Mouse (Mus musculus): ENCODE results near the gene Gm11569. TPM values are rescaled to one million over a fixed set of nuclear protein-coding genes. Genes with fewer than 3 reads are reported as not detected.
"Not testable (repeated sequence)": the region's sequence is repeated elsewhere in the genome, so short reads cannot be mapped to it uniquely, and the experiment has no call there.

The Gm11569 gene
- polyA plus RNA-seq, 1 experiment from 2014 or later, result not detected

DNA sequence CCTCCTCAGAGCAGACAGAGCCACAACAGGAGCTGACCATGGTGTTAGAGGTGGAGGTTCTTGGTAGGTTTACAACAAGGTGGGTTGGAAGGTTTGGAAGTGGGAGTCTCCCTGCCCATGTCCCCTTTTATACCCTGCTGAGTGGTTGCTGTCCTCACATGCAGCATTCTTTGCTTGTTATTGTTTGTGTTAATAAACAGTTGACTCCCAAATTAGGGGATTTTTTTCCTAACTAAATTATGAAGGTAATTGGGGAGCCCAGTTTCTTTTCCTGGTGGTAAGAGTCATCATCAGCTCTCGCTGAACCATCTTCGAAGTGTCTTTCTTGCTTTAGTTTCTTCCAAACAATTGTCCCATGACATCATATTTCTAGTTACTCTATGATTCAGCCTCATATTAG lies 18.1 kb downstream of the Gm11569 start, which contains the start of gene Krtap4-8:
Krtap4-8 (minus strand) TSS at position 101 of the 400 bp plus-strand sequence.
- DNase-seq (no peak), ATAC-seq (ENCODE audit: low FRiP score, low TSS enrichment) (no peak)
- WGBS, result 94% methylated on average over 2 of the region's 2 CpGs
- Histone ChIP-seq H3K4me3 (replicated peaks; ENCODE audit: low read depth, low read length) (no peak within 1 kb of the TSS), H3K36me3 (ENCODE audit: control insufficient read depth, insufficient read depth, low read length) (no peaks in the 10 kb centered on the region), H3K9me3 (ENCODE audit: control insufficient read depth, low read length) (no peaks in the 10 kb centered on the region), H3K27ac (replicated peaks; ENCODE audit: low read depth, low read length) (no peak within 1 kb of the TSS), H3K4me1 (ENCODE audit: control insufficient read depth, insufficient read depth, low read length) (no peaks in the 10 kb centered on the region), H3K27me3 (ENCODE audit: control insufficient read depth, insufficient read depth, low read length) (no peaks in the 10 kb centered on the region), H3K4me2 (ENCODE audit: low read length) (no peak within 1 kb of the TSS), H3K9ac (replicated peaks; ENCODE audit: low read length) (no peak within 1 kb of the TSS)

DNA sequence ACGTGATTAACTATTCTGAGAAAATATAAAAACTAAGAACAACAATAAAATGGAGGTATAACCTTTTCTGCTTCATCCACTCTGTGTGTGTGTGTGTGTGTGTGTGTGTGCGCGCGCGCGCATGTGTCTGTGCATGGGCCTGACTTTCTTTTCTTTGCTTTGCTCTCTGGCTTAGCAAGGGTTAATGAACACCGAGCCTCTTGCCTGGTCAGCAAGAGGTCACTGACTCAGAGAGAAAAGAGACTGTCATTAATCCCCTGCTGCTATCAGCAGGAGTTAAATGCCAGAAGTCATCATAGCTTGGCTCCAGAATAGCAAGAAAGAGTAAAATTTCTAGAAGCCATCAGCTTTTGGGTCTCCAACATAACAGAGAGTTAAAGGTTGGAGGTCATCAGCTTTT lies 20.3 kb downstream of the Gm11569 start:
- no peak for DNase-seq
- Histone ChIP-seq H3K9me3 (ENCODE audit: control insufficient read depth, low read length) (no peaks in the 10 kb centered on the region), H3K9ac (replicated peaks; ENCODE audit: low read length) (no peak overlapping the region), H3K4me3 (replicated peaks; ENCODE audit: low read depth, low read length) (no peak overlapping the region), H3K27me3 (ENCODE audit: control insufficient read depth, insufficient read depth, low read length) (no peaks in the 10 kb centered on the region), H3K27ac (replicated peaks; ENCODE audit: low read depth, low read length) (no peak overlapping the region), H3K4me2 (ENCODE audit: low read length) (no peak overlapping the region), H3K4me1 (ENCODE audit: control insufficient read depth, insufficient read depth, low read length) (no peaks in the 10 kb centered on the region), H3K36me3 (ENCODE audit: control insufficient read depth, insufficient read depth, low read length) (no peaks in the 10 kb centered on the region)
- no peak for ATAC-seq (ENCODE audit: low FRiP score, low TSS enrichment)
- 50% methylated on average over 7 of the region's 7 CpGs for WGBS

- not testable (repeated sequence) for H3K9ac ChIP-seq (replicated peaks; ENCODE audit: low read length); H3K36me3 ChIP-seq (ENCODE audit: control insufficient read depth, insufficient read depth, low read length); H3K9me3 ChIP-seq (ENCODE audit: control insufficient read depth, low read length); H3K4me1 ChIP-seq (ENCODE audit: control insufficient read depth, insufficient read depth, low read length); H3K27me3 ChIP-seq (ENCODE audit: control insufficient read depth, insufficient read depth, low read length); H3K4me2 ChIP-seq (ENCODE audit: low read length); H3K27ac ChIP-seq (replicated peaks; ENCODE audit: low read depth, low read length); ATAC-seq (ENCODE audit: low FRiP score, low TSS enrichment); H3K4me3 ChIP-seq (replicated peaks; ENCODE audit: low read depth, low read length); DNase-seq
Measured at GRCm38 (mm10) chr11:99772813-99773212, 25.9 kb downstream of the Gm11569 start, which contains the start of gene Gm11595. Gene Gm11595 (minus strand): TSS chr11:99772913.

DNA sequence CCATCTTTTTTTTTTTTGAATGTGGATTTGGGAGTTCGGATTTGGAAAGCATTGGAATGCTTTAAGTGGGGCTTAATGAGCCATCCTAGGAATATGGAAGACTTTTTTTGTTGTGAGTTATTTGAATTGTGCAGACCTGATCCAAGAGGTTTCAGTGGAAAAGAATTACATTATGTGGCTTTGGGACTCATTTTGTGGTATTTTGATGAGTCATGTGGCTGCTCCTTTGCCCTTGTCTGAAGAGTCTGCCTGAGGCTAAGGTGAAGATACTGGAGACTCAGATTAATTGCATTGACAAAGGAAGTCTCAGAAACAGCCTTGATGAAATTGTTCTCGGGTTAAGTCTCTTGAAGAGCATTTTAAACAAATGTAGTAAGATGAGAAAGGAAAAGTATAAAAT lies 30.3 kb downstream of the Gm11569 start:
- Histone ChIP-seq H3K4me1 (ENCODE audit: control insufficient read depth, insufficient read depth, low read length) (no peaks in the 10 kb centered on the region), H3K27ac (replicated peaks; ENCODE audit: low read depth, low read length) (no peak overlapping the region), H3K9ac (replicated peaks; ENCODE audit: low read length) (no peak overlapping the region), H3K9me3 (ENCODE audit: control insufficient read depth, low read length) (no peaks in the 10 kb centered on the region), H3K4me3 (replicated peaks; ENCODE audit: low read depth, low read length) (no peak overlapping the region), H3K27me3 (ENCODE audit: control insufficient read depth, insufficient read depth, low read length) (no peaks in the 10 kb centered on the region), H3K36me3 (ENCODE audit: control insufficient read depth, insufficient read depth, low read length) (no peaks in the 10 kb centered on the region), H3K4me2 (ENCODE audit: low read length) (no peak overlapping the region)
- no peak for ATAC-seq (ENCODE audit: low FRiP score, low TSS enrichment)
- DNase-seq, result no peak
- 84% methylated on average over 2 of the region's 2 CpGs for WGBS

DNA sequence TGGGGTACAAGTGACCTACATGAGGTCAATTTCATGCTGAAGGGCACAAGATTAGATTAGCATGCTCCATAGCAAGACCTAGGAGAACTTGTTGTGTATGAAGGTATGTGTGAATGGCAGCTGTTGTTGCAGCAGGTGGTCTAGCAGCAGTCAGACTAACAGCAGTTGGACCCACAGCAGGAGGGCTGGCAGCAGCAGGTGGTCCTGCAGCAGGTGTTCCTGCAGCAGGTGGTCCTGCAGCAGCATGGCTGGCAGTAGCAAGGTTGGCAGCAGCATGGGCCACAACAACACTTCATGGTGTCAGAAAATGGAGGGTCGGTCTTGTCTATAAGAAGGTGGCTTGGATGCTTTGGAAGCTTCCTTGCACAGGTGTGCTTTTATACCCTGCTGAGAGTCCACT lies 39.9 kb downstream of the Gm11569 start:
- H3K4me1 ChIP-seq (ENCODE audit: control insufficient read depth, insufficient read depth, low read length), result no peaks in the 10 kb centered on the region
- no peak overlapping the region for H3K4me3 ChIP-seq (replicated peaks; ENCODE audit: low read depth, low read length)
- DNase-seq (no peak), ATAC-seq (ENCODE audit: low FRiP score, low TSS enrichment) (no peak)
- H3K9ac ChIP-seq (replicated peaks; ENCODE audit: low read length), result no peak overlapping the region
- WGBS, result 91% methylated on average over 1 of the region's 1 CpGs
- no peak overlapping the region for H3K27ac ChIP-seq (replicated peaks; ENCODE audit: low read depth, low read length)
- no peaks in the 10 kb centered on the region for H3K9me3 ChIP-seq (ENCODE audit: control insufficient read depth, low read length)
- no peaks in the 10 kb centered on the region for H3K36me3 ChIP-seq (ENCODE audit: control insufficient read depth, insufficient read depth, low read length)
- no peak overlapping the region for H3K4me2 ChIP-seq (ENCODE audit: low read length)
- H3K27me3 ChIP-seq (ENCODE audit: control insufficient read depth, insufficient read depth, low read length), result no peaks in the 10 kb centered on the region

Other genes with a start within 250 kb of the Gm11569 start
- not detected in 2 replicates for gene Krtap3-3, start 248.1 kb downstream of the Gm11569 start, polyA plus RNA-seq (2014; fragmentation: Nextera tagmentation; extraction: Ambion mirVana)
- gene Krtap3-2, start 242.1 kb downstream of the Gm11569 start, polyA plus RNA-seq (2014; fragmentation: Nextera tagmentation; extraction: Ambion mirVana), result not detected in 2 replicates
- gene Gm11939, start 239.5 kb downstream of the Gm11569 start, polyA plus RNA-seq (2014; fragmentation: Nextera tagmentation; extraction: Ambion mirVana), result not detected in 2 replicates
- not detected in 2 replicates for gene Krtap3-1, start 232.3 kb downstream of the Gm11569 start, polyA plus RNA-seq (2014; fragmentation: Nextera tagmentation; extraction: Ambion mirVana)
- gene Krtap1-5, start 217.9 kb downstream of the Gm11569 start, polyA plus RNA-seq (2014; fragmentation: Nextera tagmentation; extraction: Ambion mirVana), result not detected in 2 replicates
- not detected in 2 replicates for gene Krtap1-4, start 215.3 kb downstream of the Gm11569 start, polyA plus RNA-seq (2014; fragmentation: Nextera tagmentation; extraction: Ambion mirVana)
- not detected in 2 replicates for gene Krtap1-3, start 207.6 kb downstream of the Gm11569 start, polyA plus RNA-seq (2014; fragmentation: Nextera tagmentation; extraction: Ambion mirVana)
- not detected in 2 replicates for gene Krtap9-3, start 200.8 kb downstream of the Gm11569 start, polyA plus RNA-seq (2014; fragmentation: Nextera tagmentation; extraction: Ambion mirVana)
- not detected in 2 replicates for gene Gm11938, start 195.6 kb downstream of the Gm11569 start, polyA plus RNA-seq (2014; fragmentation: Nextera tagmentation; extraction: Ambion mirVana)
- gene Gm11937, start 188.7 kb downstream of the Gm11569 start, polyA plus RNA-seq (2014; fragmentation: Nextera tagmentation; extraction: Ambion mirVana), result not detected in 2 replicates
- not detected in 2 replicates for gene Krtap2-4, start 184.1 kb downstream of the Gm11569 start, polyA plus RNA-seq (2014; fragmentation: Nextera tagmentation; extraction: Ambion mirVana)
- gene Gm11562, start 178.5 kb downstream of the Gm11569 start, polyA plus RNA-seq (2014; fragmentation: Nextera tagmentation; extraction: Ambion mirVana), result not detected in 2 replicates
- gene Krtap4-1, start 170.7 kb downstream of the Gm11569 start, polyA plus RNA-seq (2014; fragmentation: Nextera tagmentation; extraction: Ambion mirVana), result not detected in 2 replicates
- gene Krtap4-2, start 163.8 kb downstream of the Gm11569 start, polyA plus RNA-seq (2014; fragmentation: Nextera tagmentation; extraction: Ambion mirVana), result not detected in 2 replicates
- not detected in 2 replicates for gene Krtap4-7, start 154.8 kb downstream of the Gm11569 start, polyA plus RNA-seq (2014; fragmentation: Nextera tagmentation; extraction: Ambion mirVana)
- not detected in 2 replicates for gene Gm11555, start 148.7 kb downstream of the Gm11569 start, polyA plus RNA-seq (2014; fragmentation: Nextera tagmentation; extraction: Ambion mirVana)
- not detected in 2 replicates for gene Gm11563, start 140.0 kb downstream of the Gm11569 start, polyA plus RNA-seq (2014; fragmentation: Nextera tagmentation; extraction: Ambion mirVana)
- not detected in 2 replicates for gene Krtap4-6, start 133.0 kb downstream of the Gm11569 start, polyA plus RNA-seq (2014; fragmentation: Nextera tagmentation; extraction: Ambion mirVana)
- not detected in 2 replicates for gene Gm14190, start 108.2 kb downstream of the Gm11569 start, polyA plus RNA-seq (2014; fragmentation: Nextera tagmentation; extraction: Ambion mirVana)
- gene Gm14180, start 64.6 kb downstream of the Gm11569 start, polyA plus RNA-seq (2014; fragmentation: Nextera tagmentation; extraction: Ambion mirVana), result not detected in 2 replicates
- gene Gm11595, start 26.0 kb downstream of the Gm11569 start, polyA plus RNA-seq (2014; fragmentation: Nextera tagmentation; extraction: Ambion mirVana), result not detected in 2 replicates
- gene Krtap4-8, start 18.2 kb downstream of the Gm11569 start, polyA plus RNA-seq (2014; fragmentation: Nextera tagmentation; extraction: Ambion mirVana), result not detected in 2 replicates
- not detected in 2 replicates for gene Krtap4-9, start 13.7 kb downstream of the Gm11569 start, polyA plus RNA-seq (2014; fragmentation: Nextera tagmentation; extraction: Ambion mirVana)
- gene Gm11596, start 5.5 kb downstream of the Gm11569 start, polyA plus RNA-seq (2014; fragmentation: Nextera tagmentation; extraction: Ambion mirVana), result not detected in 2 replicates
- gene Gm11554, start 5.5 kb upstream of the Gm11569 start, polyA plus RNA-seq (2014; fragmentation: Nextera tagmentation; extraction: Ambion mirVana), result not detected in 2 replicates
- gene Krtap4-13, start 11.0 kb upstream of the Gm11569 start, polyA plus RNA-seq (2014; fragmentation: Nextera tagmentation; extraction: Ambion mirVana), result not detected in 2 replicates
- gene Gm11564, start 16.7 kb upstream of the Gm11569 start, polyA plus RNA-seq (2014; fragmentation: Nextera tagmentation; extraction: Ambion mirVana), result not detected in 2 replicates
- gene 2300003K06Rik, start 39.1 kb upstream of the Gm11569 start, polyA plus RNA-seq (2014; fragmentation: Nextera tagmentation; extraction: Ambion mirVana), result not detected in 2 replicates
- gene Krtap4-16, start 52.7 kb upstream of the Gm11569 start, polyA plus RNA-seq (2014; fragmentation: Nextera tagmentation; extraction: Ambion mirVana), result not detected in 2 replicates
- gene Gm11568, start 59.0 kb upstream of the Gm11569 start, polyA plus RNA-seq (2014; fragmentation: Nextera tagmentation; extraction: Ambion mirVana), result not detected in 2 replicates
- gene Gm11559, start 65.5 kb upstream of the Gm11569 start, polyA plus RNA-seq (2014; fragmentation: Nextera tagmentation; extraction: Ambion mirVana), result not detected in 2 replicates
- gene Krtap9-1, start 74.5 kb upstream of the Gm11569 start, polyA plus RNA-seq (2014; fragmentation: Nextera tagmentation; extraction: Ambion mirVana), result not detected in 2 replicates
- gene Gm11567, start 80.3 kb upstream of the Gm11569 start, polyA plus RNA-seq (2014; fragmentation: Nextera tagmentation; extraction: Ambion mirVana), result not detected in 2 replicates
- not detected in 2 replicates for gene Krtap31-1, start 109.0 kb upstream of the Gm11569 start, polyA plus RNA-seq (2014; fragmentation: Nextera tagmentation; extraction: Ambion mirVana)
- not detected in 2 replicates for gene Gm11565, start 115.8 kb upstream of the Gm11569 start, polyA plus RNA-seq (2014; fragmentation: Nextera tagmentation; extraction: Ambion mirVana)
- not detected in 2 replicates for gene Krtap31-2, start 137.4 kb upstream of the Gm11569 start, polyA plus RNA-seq (2014; fragmentation: Nextera tagmentation; extraction: Ambion mirVana)
- gene Krtap9-5, start 149.5 kb upstream of the Gm11569 start, polyA plus RNA-seq (2014; fragmentation: Nextera tagmentation; extraction: Ambion mirVana), result not detected in 2 replicates
- not detected in 2 replicates for gene Krtap29-1, start 180.1 kb upstream of the Gm11569 start, polyA plus RNA-seq (2014; fragmentation: Nextera tagmentation; extraction: Ambion mirVana)
- not detected in 2 replicates for gene Krtap16-1, start 187.7 kb upstream of the Gm11569 start, polyA plus RNA-seq (2014; fragmentation: Nextera tagmentation; extraction: Ambion mirVana)
- gene Krtap17-1, start 195.1 kb upstream of the Gm11569 start, polyA plus RNA-seq (2014; fragmentation: Nextera tagmentation; extraction: Ambion mirVana), result 0.61 TPM in 1 of 2 replicates, not detected in the other
- not detected in 2 replicates for gene Krt33a, start 217.3 kb upstream of the Gm11569 start, polyA plus RNA-seq (2014; fragmentation: Nextera tagmentation; extraction: Ambion mirVana)
- not detected in 2 replicates for gene Krt33b, start 230.9 kb upstream of the Gm11569 start, polyA plus RNA-seq (2014; fragmentation: Nextera tagmentation; extraction: Ambion mirVana)
- not detected in 2 replicates for gene Krt34, start 242.6 kb upstream of the Gm11569 start, polyA plus RNA-seq (2014; fragmentation: Nextera tagmentation; extraction: Ambion mirVana)